Mouse (Mus musculus): Measurements from ENCODE around the gene Gm5089.

GRCm38 (mm10) chr14:122403422-122403940 lies 47.4 kb downstream of the Gm5089 start:
- TF ChIP-seq GATA1 (IDR thresholded peaks at IDR 0.05; ENCODE audit: borderline replicate concordance, low read length), result no peak
- TF ChIP-seq FLI1 (IDR thresholded peaks at IDR 0.05; ENCODE audit: low read length), result no peak

Measured in megakaryocyte, embryonic 14.5 days (primary cell).